Mouse (Mus musculus): Measurements from ENCODE around the gene 1300017J02Rik. TPM values are rescaled to one million over a fixed set of nuclear protein-coding genes. Genes with fewer than 3 reads are reported as not detected.

Gene 1300017J02Rik
- total and polyA plus RNA-seq, 3 experiments, result 0.24 to 1.5 TPM; not detected in 1

DNA sequence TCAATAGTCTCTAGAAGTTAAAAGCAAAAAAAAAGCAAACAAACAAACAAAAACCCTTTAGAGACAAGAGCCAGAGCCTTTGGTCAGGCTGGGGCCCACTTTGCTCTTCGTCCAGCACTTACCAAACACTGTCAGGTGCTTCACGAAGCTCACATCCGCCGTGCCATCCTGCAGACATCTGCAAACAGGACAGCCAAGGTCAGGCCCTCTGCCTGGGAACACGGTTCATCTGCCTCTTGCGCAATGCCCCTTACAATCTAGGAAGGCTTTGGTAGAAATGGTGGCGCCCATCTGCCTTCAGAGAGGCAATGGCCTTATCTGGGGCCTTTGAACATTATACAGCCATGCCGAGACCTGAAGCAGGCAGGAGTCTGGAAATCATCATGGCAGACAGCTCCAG is 30.1 kb downstream of the 1300017J02Rik start:
- peak; percentile 19 for DNase-seq

- no peak for DNase-seq
Observed at GRCm38 (mm10) chr9:103271104-103271503, 33.8 kb downstream of the 1300017J02Rik start.

DNA sequence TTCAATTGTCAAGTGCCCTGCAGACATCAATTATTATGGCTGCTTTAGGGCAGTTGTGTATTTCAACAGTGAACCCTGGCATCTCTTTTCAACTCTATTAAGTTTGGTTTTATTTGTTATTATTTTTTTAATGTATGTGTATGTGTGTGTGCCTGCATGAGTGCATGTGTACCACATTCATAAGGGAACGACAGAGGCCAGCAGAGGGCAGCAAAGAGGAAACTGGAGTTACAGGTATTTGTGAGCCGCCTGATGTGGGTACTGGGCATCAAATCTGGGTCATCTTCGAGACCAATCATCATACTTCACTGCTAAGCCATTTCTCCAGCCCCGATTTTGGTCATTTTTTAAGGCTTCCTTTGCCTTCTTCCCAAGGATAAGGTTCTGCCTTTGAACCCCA is 39.1 kb downstream of the 1300017J02Rik start:
- no peak for DNase-seq

DNA sequence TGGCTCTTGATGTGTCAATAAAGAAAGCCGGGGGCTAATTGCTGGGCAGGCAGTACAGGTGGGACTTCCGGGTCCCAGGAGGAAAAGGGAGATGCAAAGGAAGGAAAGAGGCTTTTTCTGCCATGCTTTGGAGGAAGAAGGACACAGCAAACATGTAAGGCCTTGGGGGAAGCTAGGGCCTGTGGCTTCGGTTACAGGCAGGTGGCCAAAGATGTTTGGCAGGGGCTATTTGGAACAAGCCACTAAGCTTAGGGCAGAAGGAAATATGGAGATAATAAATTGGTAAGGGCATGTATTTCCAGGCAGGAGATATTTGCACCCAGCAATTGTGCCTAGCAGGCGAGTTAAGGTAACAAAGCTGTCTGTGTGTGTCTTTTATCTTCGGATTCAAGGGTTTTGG is 52.0 kb downstream of the 1300017J02Rik start:
- peak; percentile 15 for DNase-seq

- DNase-seq, result peak; percentile 40
Observed at GRCm38 (mm10) chr9:103248618-103249017, 56.3 kb downstream of the 1300017J02Rik start.

GRCm38 (mm10) chr9:103246526-103247168 is 58.2 kb downstream of the 1300017J02Rik start:
- DNase-seq, result no peak

DNA sequence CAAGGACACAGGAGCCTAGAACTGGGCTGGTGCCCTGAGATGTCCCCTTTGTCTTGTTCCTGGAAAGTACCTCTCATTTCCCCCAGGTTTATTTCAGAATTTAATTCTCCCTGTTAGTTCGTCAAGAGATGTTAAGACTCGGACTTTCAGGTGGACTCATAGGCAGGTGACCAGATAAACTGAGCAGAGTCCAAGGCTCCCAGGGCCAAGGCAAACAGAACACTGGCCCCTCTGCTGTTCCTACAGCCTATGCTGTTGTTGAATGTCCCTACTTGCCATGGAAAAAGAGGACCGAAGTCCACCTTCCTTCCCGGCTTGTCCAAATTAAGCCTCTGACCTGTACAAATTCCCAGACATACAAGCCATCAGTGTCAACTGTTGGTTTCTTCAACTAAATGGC is 61.2 kb downstream of the 1300017J02Rik start:
- DNase-seq, result no peak

- DNase-seq, result no peak
Observed at GRCm38 (mm10) chr9:103241206-103241605, 63.7 kb downstream of the 1300017J02Rik start.

- DNase-seq, result no peak
Observed at GRCm38 (mm10) chr9:103239471-103239870, 65.4 kb downstream of the 1300017J02Rik start.

- DNase-seq, result peak; percentile 24
Observed at GRCm38 (mm10) chr9:103234565-103235165, 70.2 kb downstream of the 1300017J02Rik start.

DNA sequence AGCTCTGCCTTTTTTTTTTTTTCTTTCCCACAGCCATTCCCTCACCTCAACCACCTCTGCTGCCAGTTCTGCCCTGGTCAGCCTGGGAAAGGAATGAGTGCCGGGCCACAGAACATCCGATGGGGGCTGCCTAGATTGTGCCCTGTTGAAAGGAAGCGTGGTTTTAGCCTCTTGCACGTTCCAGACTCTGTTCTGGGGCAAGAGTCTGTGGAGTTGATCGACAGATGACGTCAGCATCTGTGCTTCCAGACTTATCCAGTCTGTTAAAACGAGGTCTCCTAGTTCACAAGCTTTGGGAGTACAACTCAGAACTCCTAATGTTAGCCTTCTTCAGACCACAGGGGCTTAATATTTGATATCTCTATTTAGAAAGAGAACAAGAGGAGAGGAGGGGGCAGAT is 70.8 kb downstream of the 1300017J02Rik start:
- DNase-seq, result no peak

- no peak for DNase-seq
Observed at GRCm38 (mm10) chr9:103233006-103233395, 71.9 kb downstream of the 1300017J02Rik start.

DNA sequence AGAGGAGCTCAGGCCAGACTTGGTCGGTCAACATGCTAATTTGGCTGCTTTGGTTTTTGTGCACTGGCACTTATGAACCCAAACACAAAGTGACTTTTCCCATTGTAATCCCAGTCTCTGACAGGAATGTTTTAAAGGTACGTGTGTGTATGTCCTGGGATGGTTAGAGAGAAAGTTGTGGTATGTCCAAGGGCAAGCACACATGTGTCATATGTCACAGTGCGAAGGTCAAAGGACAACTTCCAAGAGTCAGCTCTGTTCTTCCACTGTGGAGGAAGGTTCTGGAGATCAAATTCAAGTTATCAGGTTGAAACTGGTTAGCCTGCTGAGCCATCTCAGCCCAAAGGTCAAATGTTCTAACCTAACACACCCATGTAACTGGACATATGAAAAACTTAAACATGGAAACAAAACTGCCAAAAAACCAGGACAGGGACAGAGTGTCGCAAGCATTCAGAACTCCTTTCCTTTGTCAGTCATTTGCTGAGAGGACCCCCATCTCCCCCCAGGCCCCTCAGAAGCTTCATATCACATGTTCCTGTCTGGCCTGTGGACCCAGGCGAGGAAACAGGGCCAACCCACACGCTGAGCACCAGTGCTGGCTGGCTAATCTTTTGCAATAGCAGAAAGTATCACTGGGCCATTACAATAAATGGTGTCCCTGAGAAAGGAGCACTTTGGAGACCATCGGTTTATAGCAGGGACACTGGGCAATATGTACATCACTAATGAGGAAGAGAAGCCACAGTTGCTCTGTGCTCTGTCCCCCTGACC is 72.5 kb downstream of the 1300017J02Rik start:
- no peak for DNase-seq

DNA sequence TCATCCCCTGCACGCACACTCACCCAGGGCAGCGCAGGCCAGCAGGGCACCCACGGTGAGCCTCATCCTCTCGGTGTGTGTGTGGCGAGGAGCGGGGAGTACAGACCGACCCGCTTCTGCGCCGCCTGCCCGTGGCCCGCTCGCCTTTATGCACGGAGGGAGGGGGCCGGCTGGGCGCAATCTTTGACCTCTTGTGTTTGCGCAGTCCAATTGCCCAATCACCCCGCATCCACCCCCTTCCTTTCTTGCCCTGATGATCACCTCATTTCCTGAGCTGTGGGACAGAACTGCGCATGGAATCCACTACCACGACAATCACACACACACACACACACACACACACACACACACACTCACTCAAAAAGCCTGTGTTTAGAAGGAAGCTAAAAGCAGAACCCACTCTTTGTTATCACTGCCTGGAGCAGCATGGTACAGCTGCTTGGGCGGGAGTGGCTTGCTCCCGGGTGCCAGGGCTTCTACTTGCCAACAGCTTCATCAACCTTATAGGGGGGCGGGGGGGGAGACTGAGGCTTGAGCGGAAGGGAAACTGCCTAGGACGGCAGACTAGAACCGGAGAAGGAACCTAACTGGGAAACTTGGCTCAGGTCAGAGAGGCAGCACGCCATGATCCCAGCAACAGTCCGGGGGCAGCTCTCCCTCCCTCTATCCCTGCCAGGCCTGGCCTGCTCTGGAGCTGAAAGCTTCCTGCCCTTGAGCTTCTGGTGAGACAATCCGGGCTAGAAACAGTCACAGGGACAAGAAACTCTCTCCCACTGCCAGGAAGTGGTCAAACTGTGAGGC is 74.5 kb downstream of the 1300017J02Rik start, which contains the start of the genes Gm20425 and Trf:
TSS of gene Gm20425 (minus strand) at position 157 of the 801 bp plus-strand sequence.
TSS of gene Trf (minus strand) at position 294 of the 801 bp plus-strand sequence.
- DNase-seq, result peak; percentile 70

DNA sequence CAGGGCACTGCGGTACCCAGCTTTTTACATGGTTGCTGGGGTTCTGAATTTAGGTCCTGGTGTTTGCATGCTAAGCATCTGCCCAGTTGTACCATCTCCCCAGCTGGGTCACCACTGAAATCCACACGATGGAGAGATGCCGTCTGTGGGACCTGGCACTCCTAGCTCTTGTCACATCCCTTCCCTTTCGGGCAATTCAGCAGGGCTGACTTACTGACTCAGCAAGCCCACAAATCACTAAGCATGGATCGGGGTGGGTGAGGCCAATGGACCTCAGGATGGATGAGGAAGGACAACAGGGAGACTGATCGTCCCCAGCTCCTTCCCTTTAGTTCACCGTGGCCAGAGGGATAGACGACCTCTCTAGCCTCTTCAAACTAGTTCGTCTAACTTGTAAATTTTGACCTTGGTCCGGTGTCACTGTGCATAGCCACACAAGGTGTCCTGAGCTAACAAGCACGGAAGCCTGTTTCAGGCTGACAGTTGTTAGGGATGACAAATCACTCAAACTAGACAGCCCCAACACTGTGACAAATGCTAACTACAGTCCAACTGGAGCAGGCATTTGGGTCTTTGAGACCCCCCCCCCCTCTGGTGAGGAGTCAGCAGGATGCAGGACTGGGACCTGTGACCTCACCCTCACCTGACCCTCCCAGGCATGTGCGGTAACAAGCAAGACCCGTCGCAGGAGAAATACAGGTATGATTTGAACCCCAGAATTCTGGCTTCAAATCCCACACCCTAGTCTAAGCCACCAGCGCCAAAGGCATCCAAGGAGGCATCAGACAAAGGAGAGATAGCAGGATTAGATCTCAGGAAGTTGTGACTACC is 75.6 kb downstream of the 1300017J02Rik start:
- no peak for DNase-seq

DNA sequence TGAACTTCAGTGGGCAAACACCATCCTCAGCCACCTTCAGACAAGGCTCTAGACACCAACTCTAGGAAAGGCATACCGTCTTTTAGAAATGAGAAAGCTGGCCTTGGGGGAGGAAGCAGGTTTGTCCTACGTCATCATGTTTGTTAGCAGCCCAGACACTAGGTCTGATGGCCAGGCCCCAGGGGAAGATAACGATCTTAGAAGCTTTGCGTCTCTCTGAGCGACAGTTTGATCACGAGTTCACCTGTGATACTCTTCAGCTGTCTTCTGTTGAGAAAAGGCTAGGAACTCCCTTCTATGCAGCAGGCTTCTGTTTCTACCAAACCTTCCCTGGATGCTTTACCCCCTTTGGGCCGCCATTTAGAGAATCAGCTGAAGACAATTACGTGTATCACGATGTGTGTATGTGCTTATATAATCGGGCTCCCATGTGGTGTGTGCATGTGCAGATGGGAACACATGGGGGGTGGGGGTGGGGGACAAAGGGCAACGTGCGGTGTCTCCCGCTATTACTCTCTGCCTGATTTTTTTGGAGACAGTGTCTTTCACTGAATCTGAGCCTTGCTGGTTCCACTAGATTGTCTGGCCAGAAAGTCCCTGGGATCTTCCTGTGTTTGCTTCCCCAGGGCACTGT is 76.4 kb downstream of the 1300017J02Rik start:
- no peak for DNase-seq

DNA sequence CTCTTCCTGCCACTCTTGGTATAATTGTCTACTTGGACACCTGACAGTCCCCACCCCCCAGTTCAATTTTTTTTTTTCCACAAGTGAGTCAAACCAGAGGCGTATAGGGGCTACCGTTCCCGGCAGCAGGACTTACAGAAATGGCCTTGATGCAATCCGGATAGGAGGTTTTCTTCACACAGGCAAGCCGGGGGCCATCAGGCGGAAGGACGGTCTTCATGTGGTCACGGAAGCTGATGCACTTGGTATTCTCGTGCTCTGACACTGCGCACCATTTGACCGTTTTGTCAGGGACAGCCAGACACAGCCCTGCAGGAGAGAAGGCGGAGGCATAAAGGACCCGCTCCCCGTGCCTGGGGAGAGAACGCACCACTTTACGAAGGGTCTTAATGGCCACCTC is 77.1 kb downstream of the 1300017J02Rik start:
- DNase-seq, result no peak

GRCm38 (mm10) chr9:103226806-103227205 is 78.1 kb downstream of the 1300017J02Rik start:
- DNase-seq, result peak; percentile 29

GRCm38 (mm10) chr9:103225464-103225863 is 79.4 kb downstream of the 1300017J02Rik start:
- no peak for DNase-seq

DNA sequence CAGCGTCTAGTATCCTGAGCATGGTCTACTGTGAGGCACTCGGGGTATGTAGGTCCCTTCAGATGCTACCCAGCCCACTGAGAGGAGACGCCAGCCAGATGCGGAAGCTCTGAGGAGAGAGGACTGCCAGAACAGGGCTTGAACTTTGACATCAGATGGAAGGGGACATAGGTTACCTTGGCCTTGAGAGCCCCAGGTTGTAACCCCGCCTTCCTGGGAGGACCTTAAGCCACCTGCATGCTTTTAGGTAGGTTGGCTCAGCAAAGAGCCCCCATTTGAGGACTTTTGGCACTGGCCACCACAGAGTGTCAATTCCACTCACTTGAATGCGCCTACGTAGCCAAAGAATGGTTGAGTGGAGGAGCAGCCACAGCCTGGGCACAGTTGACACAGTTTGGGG is 80.2 kb downstream of the 1300017J02Rik start:
- DNase-seq, result no peak

GRCm38 (mm10) chr9:103214281-103214680 is 90.6 kb downstream of the 1300017J02Rik start:
- DNase-seq, result no peak
